Mouse (Mus musculus) monocyte, adult 5-6 weeks (primary cell): ENCODE data around the gene Foxo3. TPM values are rescaled to one million over a fixed set of nuclear protein-coding genes. Genes with fewer than 3 reads are reported as not detected.

ENCODE experiments used
- ATAC-seq: fragments of 153-309, 156-312 bp; replicated peaks from 2 replicates; pipeline ENCODE4 v1.8.0; 2017; ENCODE audit warnings: mild to moderate bottlenecking; ENCODE audit not compliant: low TSS enrichment, insufficient number of reproducible peaks, severe bottlenecking, poor library complexity, low FRiP score
- total RNA-seq: library from RNA; stranded (forward); fragments of 200-1000, 200-491, 200-594 nt; gene quantifications from 3 replicates; pipeline ENCODE4 v1.2.3, GENCODE M21; 2017

Gene Foxo3
- total RNA-seq, 1 experiment from 2014 or later: 39.6 TPM

- ATAC-seq: peak; percentile 74
These were observed 1.1 kb upstream of the Foxo3 start for GRCm38 (mm10) chr10:42277476-42278306.

- ATAC-seq: 0 out of 2 replicates have a peak, but pooled peaks have one; percentile 1
These were observed 569 bp downstream of the Foxo3 start for GRCm38 (mm10) chr10:42275871-42276501.

- no peak for ATAC-seq
These were observed 1.1 kb downstream of the Foxo3 start for GRCm38 (mm10) chr10:42275401-42275870.

GRCm38 (mm10) chr10:42274712-42275400 is 1.7 kb downstream of the Foxo3 start:
- ATAC-seq: no peak

- ATAC-seq: no peak
These were observed 2.5 kb downstream of the Foxo3 start for GRCm38 (mm10) chr10:42273760-42274691.

- no peak for ATAC-seq
These were observed 3.2 kb downstream of the Foxo3 start for GRCm38 (mm10) chr10:42273403-42273759.

GRCm38 (mm10) chr10:42271454-42272230 is 4.9 kb downstream of the Foxo3 start:
- ATAC-seq: no peak

- ATAC-seq: peak; percentile 64
These were observed 6.1 kb downstream of the Foxo3 start for GRCm38 (mm10) chr10:42270277-42271083.

- peak; percentile 59 for ATAC-seq
These were observed 7.1 kb downstream of the Foxo3 start for GRCm38 (mm10) chr10:42269281-42270025.

- ATAC-seq: no peak
These were observed 8.6 kb downstream of the Foxo3 start for GRCm38 (mm10) chr10:42267811-42268545.

GRCm38 (mm10) chr10:42265021-42265689 is 11.4 kb downstream of the Foxo3 start:
- ATAC-seq: no peak

- no peak for ATAC-seq
These were observed 12.4 kb downstream of the Foxo3 start for GRCm38 (mm10) chr10:42264195-42264594.

- no peak for ATAC-seq
These were observed 12.9 kb downstream of the Foxo3 start for GRCm38 (mm10) chr10:42263701-42264100.

GRCm38 (mm10) chr10:42262061-42262460 is 14.5 kb downstream of the Foxo3 start:
- ATAC-seq: no peak

GRCm38 (mm10) chr10:42261103-42261502 is 15.5 kb downstream of the Foxo3 start:
- ATAC-seq: no peak
